Mouse (Mus musculus) megakaryocyte, adult 5-6 weeks (primary cell): Measurements from ENCODE around the gene Ccpg1os. TPM values are rescaled to one million over a fixed set of nuclear protein-coding genes. Genes with fewer than 3 reads are reported as not detected.
A peak's percentile ranks its signal among the peaks of the same experiment; 100 is the strongest.

ENCODE experiments used
- ATAC-seq: 2 replicates; pipeline ENCODE4 v1.8.0; 2016; ENCODE audit warnings: mild to moderate bottlenecking, inconsistent platforms; ENCODE audit not compliant: poor library complexity, severe bottlenecking
- total RNA-seq, 2 experiments: library from RNA; stranded (forward) in 1 of 2; stranded (reverse) in 1 of 2; fragments of 153-499, 151-499 nt in 1 of 2; fragments of 221-1000, 200-1000 nt in 1 of 2; gene quantifications; 2 replicates each; pipeline versions ENCODE4 v1.2.3 to v1.2.4; 2015 to 2017

The Ccpg1os gene
- total RNA-seq, 2 experiments from 2014 or later: 1.1 to 1.7 TPM

DNA sequence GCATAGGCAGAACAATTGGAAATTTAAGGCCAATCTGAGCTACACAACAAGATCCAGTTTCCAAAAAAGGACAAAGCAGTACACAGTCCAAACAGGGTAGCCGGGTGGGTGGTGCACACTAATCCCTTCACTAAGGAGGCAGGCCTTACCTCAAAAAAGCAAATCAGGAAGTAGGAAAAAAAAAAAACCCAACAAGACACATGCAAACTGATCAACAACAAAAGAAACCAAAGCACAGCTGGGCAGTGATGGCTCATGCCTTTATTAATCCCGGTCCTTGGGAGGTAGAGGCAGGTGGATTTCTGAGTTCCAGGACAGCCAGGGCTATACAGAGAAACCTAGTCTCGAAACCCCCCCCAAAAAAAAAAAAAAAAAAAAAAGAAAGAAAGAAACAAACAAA, 2.5 kb upstream of the Ccpg1os start:
- no peak for ATAC-seq

DNA sequence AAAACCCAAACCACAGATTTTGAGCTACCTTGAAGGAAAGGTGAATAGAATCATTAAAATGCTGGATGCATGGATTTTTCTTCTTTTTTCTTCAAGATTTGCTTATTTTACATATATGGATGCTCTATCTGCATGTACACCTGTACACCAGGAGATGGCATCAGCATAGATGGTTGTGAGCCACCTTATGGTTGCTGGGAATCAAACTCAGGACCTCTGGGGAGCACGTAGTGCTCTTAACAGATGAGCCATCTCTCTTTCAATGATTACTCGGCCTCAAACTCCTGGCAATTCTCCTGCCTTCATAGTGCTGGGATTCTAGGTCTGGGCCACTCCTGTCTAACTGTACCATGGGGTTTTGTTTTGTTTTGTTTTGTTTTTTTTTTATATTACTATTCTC, 2.1 kb downstream of the Ccpg1os start:
- ATAC-seq: no peak

DNA sequence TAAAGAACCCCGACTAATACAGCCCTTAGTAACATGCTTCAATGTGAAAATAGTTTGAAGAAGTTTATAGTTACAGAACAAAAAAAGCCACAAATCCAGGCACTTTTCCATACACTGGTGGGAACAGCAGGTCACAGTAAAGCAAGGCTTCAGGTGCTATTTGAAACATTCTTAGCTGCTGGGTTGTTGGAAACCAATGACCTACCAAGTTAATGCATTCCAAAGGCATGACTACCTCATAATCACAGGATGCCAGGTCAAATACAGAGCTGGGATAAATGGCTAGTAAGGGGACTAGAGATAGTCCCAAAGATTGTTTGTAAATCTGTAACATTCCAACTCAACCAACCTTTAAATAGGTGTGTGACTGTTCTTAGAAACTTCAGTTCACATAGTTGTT, 9.9 kb downstream of the Ccpg1os start:
- ATAC-seq: no peak

DNA sequence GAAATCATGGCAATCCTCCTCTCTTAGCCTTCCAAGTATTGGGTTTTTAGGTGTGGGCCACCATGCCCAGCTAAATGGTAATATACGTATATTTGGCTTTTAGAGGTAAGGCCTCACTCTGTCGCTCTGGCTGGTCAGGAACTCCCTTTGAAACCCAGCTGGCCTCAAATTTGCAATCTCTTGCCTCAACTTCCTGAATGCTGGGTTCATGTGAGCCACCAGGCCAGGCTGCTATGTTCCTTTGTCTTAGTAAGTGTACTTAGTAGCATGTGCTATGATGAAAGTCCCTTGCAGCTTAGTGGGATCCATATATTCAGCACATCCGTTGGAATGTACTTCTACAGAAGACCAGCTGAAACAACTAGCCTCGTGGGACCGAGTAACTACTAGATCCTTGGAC, 10.4 kb downstream of the Ccpg1os start:
- peak; percentile 88 for ATAC-seq

- ATAC-seq: no peak
Observed at GRCm38 (mm10) chr9:72972984-72973383, 12.2 kb downstream of the Ccpg1os start.

GRCm38 (mm10) chr9:72972435-72972834, 12.7 kb downstream of the Ccpg1os start:
- no peak for ATAC-seq

DNA sequence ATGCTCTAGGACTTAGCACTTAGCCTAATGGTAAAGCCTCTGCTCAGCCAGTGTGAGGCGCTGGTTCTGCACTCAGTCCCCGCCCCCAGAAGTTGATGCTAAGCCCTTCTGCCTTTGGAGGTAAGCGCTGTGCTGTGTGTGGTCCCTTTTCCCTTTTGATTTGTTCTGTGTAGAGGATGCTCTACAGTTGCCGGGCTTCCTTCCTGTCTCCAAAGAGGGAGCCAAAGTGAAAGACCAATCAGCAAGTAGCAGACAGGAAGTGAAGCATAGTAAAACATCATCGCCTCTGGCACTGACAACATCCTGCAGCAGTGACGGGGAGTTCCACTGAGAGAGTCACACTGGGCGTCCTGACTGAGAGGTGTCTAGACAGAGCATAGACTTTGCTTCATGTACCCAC, 15.3 kb downstream of the Ccpg1os start:
- peak; percentile 54 for ATAC-seq

- ATAC-seq: peak; percentile 81
Observed at GRCm38 (mm10) chr9:72968349-72969061, 16.7 kb downstream of the Ccpg1os start.

DNA sequence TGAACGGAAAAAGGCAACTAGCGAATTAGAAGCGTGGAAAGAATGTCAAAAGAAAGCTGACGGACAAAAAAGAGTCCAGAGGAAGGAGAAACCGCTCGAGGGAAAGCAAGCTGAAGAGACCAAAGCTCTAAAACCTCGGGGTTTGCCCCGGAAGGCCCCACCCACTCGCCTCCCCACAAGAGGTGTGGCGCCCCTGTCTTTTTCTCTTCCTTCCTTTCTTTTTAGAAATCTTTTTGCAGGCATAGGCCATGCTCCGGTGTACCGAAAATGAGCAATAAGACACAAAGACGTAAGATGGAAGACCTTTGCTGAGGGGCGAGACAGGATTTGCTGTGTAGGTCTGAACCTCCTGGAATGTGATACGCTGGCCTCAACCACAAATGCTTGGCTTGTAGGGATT, 23.2 kb downstream of the Ccpg1os start:
- no peak for ATAC-seq

DNA sequence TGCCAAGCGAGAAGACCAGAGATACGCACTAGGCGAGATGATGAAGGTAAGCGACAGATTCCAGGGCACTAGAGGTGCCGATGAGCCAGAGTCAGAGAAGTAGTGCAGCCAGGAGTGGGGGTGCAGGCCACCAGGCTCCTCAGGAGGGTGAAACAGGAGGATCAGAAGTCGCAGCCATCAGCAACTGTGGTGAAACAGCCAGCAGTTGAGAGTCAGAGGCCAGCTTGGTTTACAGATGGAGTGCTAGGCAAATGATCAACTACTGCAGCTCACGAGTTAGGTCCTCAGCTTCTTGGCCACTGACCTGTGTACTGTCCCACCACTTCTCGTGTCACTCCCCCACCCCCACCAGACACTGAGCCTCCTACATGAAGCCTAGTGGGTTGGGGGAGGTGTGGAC, 23.8 kb downstream of the Ccpg1os start:
- no peak for ATAC-seq

DNA sequence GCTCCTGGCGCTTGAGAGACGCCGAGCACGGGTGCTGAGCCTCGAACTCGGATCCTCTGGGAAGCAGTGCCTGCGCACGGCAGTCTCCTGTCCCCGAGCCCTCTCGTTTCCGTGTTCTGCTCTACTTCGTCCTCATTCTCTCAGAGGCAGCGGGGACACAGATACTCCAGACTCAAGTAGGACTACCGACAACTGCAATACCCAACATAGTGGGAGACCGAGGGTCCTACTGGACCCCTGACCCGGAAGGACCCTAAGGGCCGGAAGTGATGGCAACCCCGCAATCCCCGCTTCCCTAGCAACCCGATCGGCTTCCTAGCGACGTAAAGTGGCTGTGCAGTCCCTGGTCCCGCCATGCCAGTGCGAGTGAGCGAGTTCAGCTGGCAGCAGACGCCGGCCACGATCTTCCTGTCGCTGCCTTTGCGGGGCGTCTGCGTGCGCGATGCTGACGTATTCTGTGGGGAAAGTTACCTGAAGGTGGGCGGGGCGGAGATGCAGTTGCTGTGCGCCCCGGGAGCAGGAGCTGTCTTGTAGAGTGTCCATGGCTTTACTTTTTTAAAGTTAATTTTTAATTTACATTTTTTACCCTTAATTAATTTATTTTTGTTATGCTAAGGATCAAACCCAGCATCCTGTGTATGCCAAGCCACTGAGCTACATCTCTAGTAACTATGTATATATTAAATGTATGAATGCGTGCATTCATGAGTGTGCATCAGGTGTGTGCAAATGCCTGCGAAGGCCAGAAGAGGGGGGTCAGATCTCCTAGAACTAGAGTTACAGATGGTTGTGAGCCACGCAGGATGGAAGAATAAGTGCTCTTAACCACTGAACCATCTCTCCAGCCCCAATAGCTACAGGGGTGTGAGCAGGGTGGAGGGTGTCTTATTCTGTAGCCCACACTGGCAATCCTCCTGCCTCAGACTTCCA, 26.4 kb downstream of the Ccpg1os start, which contains the start of the genes Dyx1c1 and Gm44503:
Dyx1c1 (plus strand) TSS at position 265 of the 930 bp plus-strand sequence.
Gm44503 (plus strand) TSS at position 332 of the 930 bp plus-strand sequence.
- ATAC-seq: peak; percentile 95

DNA sequence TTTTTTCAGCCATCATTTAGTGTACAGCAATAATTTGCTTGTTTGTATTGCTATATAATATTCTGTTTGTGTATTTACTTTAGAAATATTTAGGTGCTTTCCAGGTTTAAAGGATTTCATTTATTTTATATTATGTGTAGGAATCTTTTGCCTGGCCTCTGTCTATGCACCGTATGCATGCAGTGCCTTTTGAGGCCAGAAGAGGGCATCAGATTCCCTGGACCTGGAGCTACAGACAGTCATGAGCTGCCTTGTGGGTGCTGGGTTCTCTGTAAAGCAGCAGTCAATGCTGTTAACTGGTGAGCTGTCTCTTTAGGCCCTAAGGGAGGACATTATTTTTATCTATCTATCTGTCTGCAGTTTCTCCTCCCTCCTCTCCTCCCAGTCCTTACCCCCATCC, 29.6 kb downstream of the Ccpg1os start:
- ATAC-seq: peak; percentile 59

GRCm38 (mm10) chr9:72954746-72955145, 30.4 kb downstream of the Ccpg1os start:
- no peak for ATAC-seq

DNA sequence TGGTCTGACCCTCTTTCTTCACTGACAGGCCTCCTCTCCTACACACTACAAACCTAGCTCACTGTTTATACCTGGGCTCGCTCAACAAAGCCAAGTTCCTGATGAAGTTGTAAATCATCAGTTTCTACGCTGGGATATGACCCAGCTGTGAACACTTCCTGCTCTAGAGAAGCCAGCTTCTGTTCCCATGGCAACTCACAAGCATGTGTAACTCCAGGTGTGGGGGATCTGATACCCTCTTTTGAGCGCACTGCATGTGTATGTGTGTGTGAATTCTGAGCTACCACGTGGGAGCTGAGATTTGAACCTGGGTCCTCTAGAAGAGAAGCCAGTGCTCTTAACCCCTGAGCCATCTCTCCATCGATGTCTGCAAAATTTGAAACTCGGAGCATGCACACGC, 35.6 kb downstream of the Ccpg1os start:
- no peak for ATAC-seq

- ATAC-seq: no peak
Observed at GRCm38 (mm10) chr9:72947010-72947409, 38.2 kb downstream of the Ccpg1os start.

DNA sequence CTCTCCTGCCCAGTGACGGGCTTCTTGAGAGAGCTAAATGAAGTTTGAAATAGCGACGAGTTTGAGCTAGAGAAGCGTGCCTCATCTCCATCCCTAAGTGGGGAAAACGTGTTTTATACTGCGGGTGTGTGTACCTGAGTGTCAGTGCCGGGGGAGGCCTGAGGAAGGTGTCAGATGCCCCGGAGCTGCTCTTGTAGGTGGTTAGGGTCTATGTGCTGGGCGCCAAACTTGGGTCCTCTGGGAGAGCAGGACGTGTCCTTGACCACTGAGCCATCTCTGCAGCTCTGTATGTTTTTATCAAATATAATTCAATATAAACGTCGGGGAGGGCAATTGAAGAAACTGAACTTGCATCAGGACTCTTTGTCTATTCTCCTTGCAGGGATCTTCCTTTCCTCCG, 40.9 kb downstream of the Ccpg1os start:
- ATAC-seq: no peak

DNA sequence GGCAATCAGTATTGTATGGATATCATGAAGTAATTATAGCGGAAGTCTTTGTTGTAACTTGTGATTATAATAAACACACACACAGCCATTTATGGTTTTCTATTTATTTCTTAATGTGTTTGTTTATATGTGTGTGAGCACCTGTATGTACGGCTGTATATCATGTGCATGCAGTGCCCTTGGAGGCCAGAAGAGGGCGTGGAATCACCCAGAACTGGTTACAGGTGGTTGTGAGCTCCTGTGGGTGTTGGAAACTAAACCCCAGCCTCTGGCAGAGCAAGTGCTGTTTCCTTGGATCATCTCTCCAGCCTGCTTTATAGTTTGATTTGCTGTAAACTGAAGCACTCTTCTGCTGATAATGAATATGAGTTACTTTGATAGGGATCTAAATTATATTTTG, 41.8 kb downstream of the Ccpg1os start:
- ATAC-seq: no peak

GRCm38 (mm10) chr9:72936301-72936700, 48.9 kb downstream of the Ccpg1os start:
- no peak for ATAC-seq

GRCm38 (mm10) chr9:72935309-72935708, 49.9 kb downstream of the Ccpg1os start:
- ATAC-seq: no peak

GRCm38 (mm10) chr9:72931166-72931790, 53.9 kb downstream of the Ccpg1os start:
- ATAC-seq: no peak
